Mouse (Mus musculus) urinary bladder, postnatal 0 days (tissue): ENCODE data around the gene Icmt. TPM values are rescaled to one million over a fixed set of nuclear protein-coding genes. Genes with fewer than 3 reads are reported as not detected.

ENCODE experiments used
- polyA plus RNA-seq: library from polyadenylated mRNA; unstranded; fragments of >200 nt; fragmentation: Nextera tagmentation; extraction: Ambion mirVana; gene quantifications from 2 replicates; pipeline ENCODE4 v1.2.1, GENCODE M21; 2015

Icmt gene
- 13.8 and 14.9 TPM in 2 replicates for polyA plus RNA-seq

DNA sequence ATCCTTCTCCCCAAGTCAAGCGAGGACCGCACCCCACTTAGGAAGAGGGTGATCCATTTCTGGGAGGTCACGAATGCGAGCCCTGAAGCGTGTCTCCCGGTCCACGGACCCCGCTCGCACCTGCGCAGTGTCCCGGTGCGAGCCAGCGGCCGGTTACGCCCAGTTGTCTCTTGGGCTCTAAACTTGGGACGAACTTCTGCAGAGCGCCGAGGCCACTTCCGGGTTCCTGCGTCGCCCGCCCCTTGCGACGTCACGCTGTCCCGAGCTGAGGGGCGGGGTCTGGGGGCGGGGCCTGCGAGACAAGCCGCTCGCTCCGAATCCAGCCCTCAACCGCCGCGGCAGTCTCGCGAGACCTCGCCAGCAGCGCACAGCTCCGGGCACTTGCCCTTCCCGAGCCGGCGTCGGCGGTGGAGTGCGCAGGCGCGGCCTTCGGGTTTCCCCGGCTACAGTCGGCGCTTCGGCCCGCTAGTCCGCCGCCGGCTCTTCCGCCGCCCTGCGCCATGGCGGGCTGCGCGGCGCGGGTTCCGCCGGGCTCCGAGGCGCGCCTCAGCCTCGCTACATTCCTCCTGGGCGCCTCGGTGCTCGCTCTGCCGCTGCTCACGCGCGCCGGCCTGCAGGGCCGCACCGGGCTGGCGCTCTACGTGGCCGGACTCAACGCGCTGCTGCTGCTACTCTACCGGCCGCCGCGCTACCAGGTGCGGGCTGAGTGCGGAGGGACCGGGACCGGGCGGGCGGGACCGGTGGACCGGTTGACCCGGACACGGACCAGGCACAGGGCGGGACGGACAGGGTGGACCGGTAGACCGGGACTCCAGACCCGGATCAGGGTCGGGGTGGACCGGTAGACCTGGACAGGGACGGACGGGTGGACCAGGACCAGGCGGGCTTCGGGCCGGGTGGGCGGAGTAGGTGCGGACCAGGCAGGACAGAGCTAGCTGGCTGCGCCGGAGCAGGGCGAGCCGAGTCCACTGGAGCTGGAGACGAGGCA is at the start of gene Icmt:
Icmt (plus strand) TSS at position 354 of the 988 bp plus-strand sequence.

DNA sequence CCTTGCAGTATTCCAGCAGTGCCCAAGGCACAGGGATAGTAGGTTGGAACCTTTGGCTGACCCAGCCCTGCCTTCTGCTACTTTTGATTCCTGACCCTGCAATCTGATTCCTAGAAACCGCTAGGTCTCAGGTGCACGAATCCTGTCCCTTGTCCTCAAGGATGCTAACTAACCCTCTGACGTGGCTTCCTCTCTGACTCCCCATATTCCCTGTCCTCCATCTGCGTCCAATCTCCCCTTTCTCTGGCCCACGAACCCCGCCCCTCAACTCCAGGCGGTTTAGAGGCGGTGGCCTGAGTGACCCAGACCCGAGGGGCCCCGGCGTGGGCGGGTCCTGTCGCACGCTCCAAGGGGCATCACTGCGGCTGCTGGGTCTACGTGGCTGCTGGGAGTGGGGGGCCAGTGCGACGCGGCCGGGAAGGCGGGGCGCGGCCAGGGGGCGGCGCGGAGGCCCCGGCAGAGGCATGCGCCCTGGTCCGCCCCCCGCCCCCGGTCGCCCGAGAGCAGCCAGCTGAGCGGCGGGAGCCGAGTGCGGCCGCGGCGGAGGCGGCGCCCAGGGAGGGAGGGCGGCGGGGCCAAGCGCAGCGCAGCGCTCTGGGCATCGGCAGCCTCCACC is 23.3 kb upstream of the Icmt start, which contains the start of gene Gpr153:
Gpr153 (plus strand) TSS at position 612 of the 616 bp plus-strand sequence.

GRCm38 (mm10) chr4:152291562-152291961 is 5.5 kb upstream of the Icmt start, which contains the start of gene Hes3:
Hes3 (minus strand) TSS chr4:152291662.

GRCm38 (mm10) chr4:152318517-152319234 is 21.6 kb downstream of the Icmt start, which contains the start of gene Rnf207:
Rnf207 (minus strand) TSS chr4:152318993.

GRCm38 (mm10) chr4:152325574-152326411 is 28.8 kb downstream of the Icmt start, which contains the start of gene Rpl22:
Rpl22 (plus strand) TSS chr4:152325742.

DNA sequence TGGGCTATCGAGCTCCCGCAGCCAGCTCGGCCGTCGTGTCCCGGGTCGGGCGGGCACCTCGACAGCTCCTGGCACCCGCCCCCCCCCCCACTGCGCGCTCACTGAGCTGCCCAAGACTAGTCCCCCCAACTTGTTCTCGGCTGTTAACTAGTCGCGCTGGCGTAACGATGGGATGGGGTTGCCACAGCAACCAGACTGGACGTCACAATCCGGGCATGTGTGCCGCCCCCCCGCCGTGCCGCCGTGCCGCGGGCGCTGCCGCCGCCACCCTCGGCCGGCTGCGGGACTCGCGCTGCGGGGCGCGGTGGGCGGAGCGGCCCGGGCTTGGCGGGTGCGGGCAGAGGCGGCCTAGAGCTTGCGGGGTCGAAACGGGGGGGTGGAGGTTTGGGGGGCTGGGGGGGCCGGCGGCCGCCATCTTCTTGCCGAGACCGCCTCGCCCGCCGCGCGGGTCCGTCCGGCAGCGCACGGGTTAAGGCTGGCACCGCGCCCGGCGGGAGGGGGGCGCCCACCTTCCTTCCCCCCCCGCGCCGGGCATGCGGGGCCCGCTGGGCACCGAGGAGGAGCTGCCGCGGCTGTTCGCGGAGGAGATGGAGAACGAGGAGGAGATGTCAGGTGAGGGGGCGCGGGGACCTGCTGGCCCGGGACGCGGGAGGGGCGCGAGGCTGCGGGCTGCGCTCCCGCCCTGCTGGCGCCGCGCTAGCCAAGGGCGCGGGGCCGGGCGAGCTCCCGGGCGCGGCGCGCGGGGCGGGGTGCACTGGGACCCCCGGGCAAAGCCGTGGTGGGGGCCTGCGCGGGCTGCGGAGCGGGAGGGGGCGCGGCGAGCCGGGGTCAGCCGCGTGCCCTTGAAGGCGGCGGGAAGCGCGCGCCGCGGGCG is 41.6 kb downstream of the Icmt start, which contains the start of gene Chd5:
Chd5 (plus strand) TSS at position 233 of the 874 bp plus-strand sequence.

Other genes starting within 250 kb of the Icmt start
- gene Plekhg5, start 224.7 kb upstream of the Icmt start, polyA plus RNA-seq = 7.8 TPM in 2 replicates
- 0.16 and 0.41 TPM in 2 replicates for gene Tnfrsf25, start 181.3 kb upstream of the Icmt start, polyA plus RNA-seq
- gene Espn, start 144.9 kb upstream of the Icmt start, polyA plus RNA-seq = 0.65 and 0.78 TPM in 2 replicates
- gene Hes2, start 138.4 kb upstream of the Icmt start, polyA plus RNA-seq = not detected in 2 replicates
- gene Acot7, start 119.1 kb upstream of the Icmt start, polyA plus RNA-seq = 26.4 and 29.8 TPM in 2 replicates
- 15.2 and 17.2 TPM in 2 replicates for gene Gpr153, start 23.0 kb upstream of the Icmt start, polyA plus RNA-seq
- not detected in 2 replicates for gene Hes3, start 5.6 kb upstream of the Icmt start, polyA plus RNA-seq
- 4.2 and 5.9 TPM in 2 replicates for gene Rnf207, start 21.8 kb downstream of the Icmt start, polyA plus RNA-seq
- gene Rpl22, start 28.5 kb downstream of the Icmt start, polyA plus RNA-seq = 337 and 396 TPM in 2 replicates
- 0.01 and 0.22 TPM in 2 replicates for gene Chd5, start 41.4 kb downstream of the Icmt start, polyA plus RNA-seq
- 0.41 and 0.79 TPM in 2 replicates for gene Nphp4, start 179.5 kb downstream of the Icmt start, polyA plus RNA-seq
- 3.0 and 5.3 TPM in 2 replicates for gene Kcnab2, start 180.6 kb downstream of the Icmt start, polyA plus RNA-seq